Mouse (Mus musculus) myocyte (in vitro differentiated cells): Measurements from ENCODE around the gene H2-T24. TPM values are rescaled to one million over a fixed set of nuclear protein-coding genes. Genes with fewer than 3 reads are reported as not detected.

Experiments used
- H3K27me3 ChIP-seq: one replicate; pipeline ENCODE4 v1.6.1; 2011; ENCODE audit not compliant: control insufficient read depth, insufficient read depth, insufficient read length
- H3K36me3 ChIP-seq: one replicate; pipeline ENCODE4 v1.6.1; 2011; ENCODE audit not compliant: control insufficient read depth, insufficient read depth
- H3K4me2 ChIP-seq: one replicate; pipeline ENCODE4 v1.6.1; 2011; ENCODE audit warnings: low read depth, control low read depth
- H3K4me3 ChIP-seq: one replicate; pipeline ENCODE4 v1.5.1; 2011; ENCODE audit warnings: mild to moderate bottlenecking, control low read depth, moderate library complexity
- H3K79me2 ChIP-seq: one replicate; pipeline ENCODE4 v1.6.1; 2011; ENCODE audit not compliant: control insufficient read depth, insufficient read depth
- H3ac ChIP-seq: one replicate; pipeline ENCODE4 v1.6.1; 2011; ENCODE audit not compliant: control insufficient read depth, insufficient read length
- CEBPB ChIP-seq: IDR thresholded peaks from 2 replicates; pipeline ENCODE4 v1.6.1; 2011; ENCODE audit warnings: mild to moderate bottlenecking, moderate library complexity; ENCODE audit not compliant: poor library complexity, insufficient read depth, severe bottlenecking
- E2F4 ChIP-seq: IDR thresholded peaks from one replicate; pipeline ENCODE4 v1.6.1; 2011; ENCODE audit warnings: mild to moderate bottlenecking, control low read depth, moderate library complexity; ENCODE audit not compliant: insufficient read depth
- MAX ChIP-seq: IDR thresholded peaks from one replicate; pipeline ENCODE4 v1.6.1; 2011; ENCODE audit warnings: low read depth, mild to moderate bottlenecking, control low read depth
- MYOD1 ChIP-seq, 3 experiments: IDR thresholded peaks; one replicate each; pipeline ENCODE4 v1.6.1; 2011; ENCODE audit warnings: control low read depth in 2 of 3, low read depth in 2 of 3, mild to moderate bottlenecking in 2 of 3, moderate library complexity in 1 of 3; ENCODE audit not compliant: insufficient read length in 2 of 3, control insufficient read depth in 1 of 3
- MYOG ChIP-seq, 3 experiments: IDR thresholded peaks; one replicate each; pipeline ENCODE4 v1.6.1; 2011; ENCODE audit warnings: control low read depth in 2 of 3, low read depth in 2 of 3, mild to moderate bottlenecking in 2 of 3; ENCODE audit not compliant: insufficient read length in 2 of 3, control insufficient read depth in 1 of 3, insufficient read depth in 1 of 3
- POLR2A ChIP-seq: IDR thresholded peaks from one replicate; pipeline ENCODE4 v1.6.1; 2011; ENCODE audit warnings: low read depth, mild to moderate bottlenecking, control low read depth, moderate library complexity; ENCODE audit not compliant: insufficient read length
- POLR2AphosphoS2 ChIP-seq: IDR thresholded peaks from one replicate; pipeline ENCODE4 v1.6.1; 2011; ENCODE audit warnings: low read depth, control low read depth; ENCODE audit not compliant: insufficient read length
- REST ChIP-seq: IDR thresholded peaks from one replicate; pipeline ENCODE4 v1.6.1; 2011; ENCODE audit warnings: mild to moderate bottlenecking, control low read depth, moderate library complexity; ENCODE audit not compliant: insufficient read depth, insufficient read length
- SRF ChIP-seq: IDR thresholded peaks from one replicate; pipeline ENCODE4 v1.6.1; 2011; ENCODE audit warnings: low read depth; ENCODE audit not compliant: control insufficient read depth, insufficient read length
- TCF12 ChIP-seq: IDR thresholded peaks from one replicate; pipeline ENCODE4 v1.6.1; 2011; ENCODE audit warnings: mild to moderate bottlenecking, control low read depth; ENCODE audit not compliant: poor library complexity, insufficient read depth, severe bottlenecking
- TCF3 ChIP-seq: IDR thresholded peaks from one replicate; pipeline ENCODE4 v1.6.1; 2011; ENCODE audit warnings: low read depth, control low read depth; ENCODE audit not compliant: insufficient read length
- USF1 ChIP-seq: IDR thresholded peaks from one replicate; pipeline ENCODE4 v1.6.1; 2011; ENCODE audit warnings: low read depth, mild to moderate bottlenecking, control low read depth, moderate library complexity
- polyA plus RNA-seq: library from polyadenylated mRNA; unstranded; fragments of >200 nt; fragmentation: generic; extraction: Trizol; gene quantifications from one replicate; pipeline ENCODE4 v1.2.1, GENCODE M21; 2012; ENCODE audit warnings: missing spikeins

Gene H2-T24
- polyA plus RNA-seq, 1 experiment: 0.47 TPM

GRCm38 (mm10) chr17:36001121-36001897, 19.1 kb downstream of the H2-T24 start:
- no peak for TF ChIP-seq SRF
- peak in 1 of 3 experiments; percentile 17 for TF ChIP-seq MYOD1 (IDR thresholded peaks at IDR 0.05; ENCODE audit: control insufficient read depth in 1 of 3, insufficient read length in 2 of 3, low read depth in 2 of 3)
- TF ChIP-seq USF1: no peak
- peak in 1 of 3 experiments; percentile 19 for TF ChIP-seq MYOG (IDR thresholded peaks at IDR 0.05; ENCODE audit: control insufficient read depth in 1 of 3, insufficient read depth in 1 of 3, insufficient read length in 2 of 3, low read depth in 2 of 3)
- TF ChIP-seq E2F4: no peak
- TF ChIP-seq MAX: no peak
- no peaks in the 10 kb centered on the region for H3K36me3 ChIP-seq
- peaks cover 73% of the 10 kb centered on the region for H3K79me2 ChIP-seq
- peak overlapping the region; percentile 75 for H3K4me2 ChIP-seq
- no peaks in the 10 kb centered on the region for H3K27me3 ChIP-seq
- H3ac ChIP-seq: no peak overlapping the region
- H3K4me3 ChIP-seq: no peak overlapping the region

DNA sequence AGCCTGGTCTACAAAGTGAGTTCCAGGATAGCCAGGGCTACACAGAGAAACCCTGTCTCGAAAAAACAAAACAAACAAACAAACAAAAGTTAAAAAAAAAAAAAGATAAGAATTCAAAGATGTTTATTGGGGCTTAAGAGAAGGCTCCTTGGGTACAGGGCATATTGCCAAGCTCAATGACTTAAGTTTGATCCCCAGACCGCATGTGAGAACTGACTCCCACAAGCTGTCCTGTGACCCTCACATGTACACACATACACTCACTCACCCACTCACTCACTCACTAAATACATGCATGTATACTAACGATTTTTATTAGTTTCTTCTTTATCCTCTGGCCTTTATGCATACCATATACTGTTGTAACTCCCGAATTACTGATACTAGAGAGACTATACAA, 20.0 kb downstream of the H2-T24 start:
- Histone ChIP-seq H3K36me3 (no peaks in the 10 kb centered on the region), H3K27me3 (no peaks in the 10 kb centered on the region), H3ac (no peak overlapping the region), H3K4me3 (no peak overlapping the region), H3K79me2 (peaks cover 73% of the 10 kb centered on the region), H3K4me2 (peak overlapping the region; percentile 45)
- TF ChIP-seq MYOG (IDR thresholded peaks at IDR 0.05; ENCODE audit: control insufficient read depth in 1 of 3, insufficient read depth in 1 of 3, insufficient read length in 2 of 3, low read depth in 2 of 3) (no peak), MYOD1 (IDR thresholded peaks at IDR 0.05; ENCODE audit: control insufficient read depth in 1 of 3, insufficient read length in 2 of 3, low read depth in 2 of 3) (no peak), REST (no peak)

DNA sequence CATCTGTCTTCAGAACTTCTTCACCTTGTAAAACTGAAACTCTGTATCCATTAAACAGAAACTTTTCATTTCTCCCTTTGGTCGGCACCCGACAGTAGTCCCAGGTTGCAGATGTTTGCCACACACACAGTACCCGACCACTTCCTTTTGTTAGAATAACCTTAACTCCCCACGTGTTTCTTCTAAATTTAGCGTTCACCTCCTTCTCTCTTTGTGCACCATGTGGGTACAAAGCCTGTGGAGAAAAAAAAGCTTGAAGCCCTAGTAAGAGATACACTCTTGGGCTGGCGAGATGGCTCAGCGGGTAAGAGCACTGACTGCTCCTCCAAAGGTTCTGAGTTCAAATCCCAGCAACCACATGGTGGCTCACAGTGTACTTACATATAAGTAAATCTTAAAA, 21.0 kb downstream of the H2-T24 start:
- no peaks in the 10 kb centered on the region for H3K36me3 ChIP-seq
- no peaks in the 10 kb centered on the region for H3K27me3 ChIP-seq
- no peak overlapping the region for H3ac ChIP-seq
- no peak overlapping the region for H3K4me2 ChIP-seq
- H3K4me3 ChIP-seq: no peak overlapping the region
- TF ChIP-seq E2F4 (no peak), MAX (no peak), POLR2AphosphoS2 (no peak), MYOG (IDR thresholded peaks at IDR 0.05; ENCODE audit: control insufficient read depth in 1 of 3, insufficient read depth in 1 of 3, insufficient read length in 2 of 3, low read depth in 2 of 3) (no peak), USF1 (no peak), POLR2A (no peak)
- peaks cover 74% of the 10 kb centered on the region for H3K79me2 ChIP-seq

DNA sequence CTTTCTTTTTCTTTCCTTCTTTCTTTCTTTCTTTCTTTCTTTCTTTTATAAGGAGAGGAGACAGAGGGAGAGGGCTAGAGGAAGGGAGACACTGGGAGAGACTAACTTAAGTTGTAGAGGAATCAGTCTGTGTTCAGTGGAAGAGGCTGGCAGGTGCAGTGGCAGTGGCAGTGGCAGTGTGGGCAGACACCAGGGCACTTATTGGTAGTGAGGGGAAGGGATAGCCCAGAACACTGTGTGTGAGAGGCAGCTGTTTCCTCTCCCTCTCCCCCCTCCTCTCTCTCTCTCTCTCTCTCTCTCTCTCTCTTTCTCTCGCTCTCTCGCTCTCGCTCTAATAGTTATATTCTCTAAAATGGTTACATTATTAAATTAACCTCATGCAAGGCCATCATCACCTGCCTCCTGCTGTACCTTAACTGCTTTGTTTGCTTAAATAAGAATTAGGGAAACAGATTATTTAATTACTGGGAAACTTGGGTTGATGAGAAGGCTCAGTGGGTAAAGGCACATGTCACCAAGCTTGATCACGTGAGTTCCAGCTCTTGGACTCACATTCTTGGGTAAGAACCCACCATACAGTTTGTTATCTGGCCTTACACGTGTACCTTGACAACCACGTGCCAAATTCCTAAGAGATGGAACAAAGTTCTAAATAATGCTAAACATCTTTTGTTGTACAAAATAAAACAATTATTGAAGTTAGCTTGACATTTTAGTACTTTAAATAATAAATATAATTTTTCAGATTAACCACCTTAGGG, 21.6 kb downstream of the H2-T24 start:
- Histone ChIP-seq H3K4me2 (peak overlapping the region; percentile 35), H3K36me3 (no peaks in the 10 kb centered on the region), H3K4me3 (no peak overlapping the region)

DNA sequence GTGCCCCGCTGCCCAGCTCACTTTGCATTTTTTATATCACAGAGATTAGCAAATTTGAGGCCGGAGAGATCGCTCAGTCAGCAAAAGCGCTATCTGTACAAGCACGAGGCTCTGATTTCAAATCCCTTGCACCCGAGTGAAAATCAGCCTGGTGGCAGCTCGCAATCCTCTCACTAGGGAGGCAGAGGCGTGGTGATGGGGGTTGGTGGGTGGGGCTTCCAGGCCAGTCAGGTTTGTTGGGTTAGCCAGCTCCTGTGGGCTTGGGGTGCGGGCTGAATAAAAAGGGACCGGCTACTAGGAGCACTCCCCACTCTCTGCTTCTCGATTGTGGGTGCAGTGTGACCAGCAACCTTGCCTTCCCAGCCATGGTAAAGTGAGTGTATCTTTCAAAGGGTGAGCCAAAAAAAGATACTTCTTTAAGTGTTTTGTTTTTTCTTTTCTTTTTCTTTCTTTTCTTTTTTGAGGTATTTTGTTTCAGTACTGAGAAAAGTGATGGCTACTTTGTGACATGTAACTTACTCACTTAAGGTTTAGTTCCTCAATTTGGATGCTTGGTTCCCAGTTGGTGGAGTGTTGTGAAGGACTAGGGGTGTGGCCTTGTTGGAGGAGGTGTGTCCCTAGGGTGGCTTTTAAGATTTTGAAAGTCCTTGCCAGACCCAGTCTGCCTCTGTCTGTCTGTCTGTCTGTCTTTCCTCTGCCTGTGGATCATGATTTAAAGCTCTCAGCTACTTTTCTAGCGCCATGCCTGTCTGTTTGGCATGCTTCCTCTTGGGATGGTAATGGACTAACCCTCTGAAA, 22.4 kb downstream of the H2-T24 start:
- H3K79me2 ChIP-seq: peaks cover 59% of the 10 kb centered on the region
- TF ChIP-seq MAX (no peak), CEBPB (no peak), MYOD1 (IDR thresholded peaks at IDR 0.05; ENCODE audit: control insufficient read depth in 1 of 3, insufficient read length in 2 of 3, low read depth in 2 of 3) (no peak), POLR2A (no peak), REST (no peak), USF1 (no peak), MYOG (IDR thresholded peaks at IDR 0.05; ENCODE audit: control insufficient read depth in 1 of 3, insufficient read depth in 1 of 3, insufficient read length in 2 of 3, low read depth in 2 of 3) (no peak), E2F4 (no peak), SRF (no peak), TCF12 (no peak), POLR2AphosphoS2 (no peak), TCF3 (no peak)
- H3K4me2 ChIP-seq: peak overlapping the region; percentile 35
- H3K4me3 ChIP-seq: no peak overlapping the region
- no peak overlapping the region for H3ac ChIP-seq
- no peaks in the 10 kb centered on the region for H3K36me3 ChIP-seq
- no peaks in the 10 kb centered on the region for H3K27me3 ChIP-seq

More for the DNA sequence above, 21.6 kb downstream of the H2-T24 start:
- Histone ChIP-seq H3K79me2 (peaks cover 67% of the 10 kb centered on the region), H3ac (no peak overlapping the region), H3K27me3 (no peaks in the 10 kb centered on the region)
- no peak for TF ChIP-seq MAX
- no peak for TF ChIP-seq E2F4
- no peak for TF ChIP-seq POLR2A
- TF ChIP-seq REST: no peak
- TF ChIP-seq MYOG (IDR thresholded peaks at IDR 0.05; ENCODE audit: control insufficient read depth in 1 of 3, insufficient read depth in 1 of 3, insufficient read length in 2 of 3, low read depth in 2 of 3): peak; percentile 2 to 65 (median 7)
- TF ChIP-seq USF1: peak; percentile 5
- TF ChIP-seq CEBPB: no peak
- TF ChIP-seq MYOD1 (IDR thresholded peaks at IDR 0.05; ENCODE audit: control insufficient read depth in 1 of 3, insufficient read length in 2 of 3, low read depth in 2 of 3): peak in 2 of 3 experiments; percentile 26 to 83
- TF ChIP-seq SRF: no peak
- TF ChIP-seq TCF3: no peak
- TF ChIP-seq TCF12: no peak
- no peak for TF ChIP-seq POLR2AphosphoS2
